In genomic region chr13:98188500-98188899, GRCm38 (mm10) we compare ENCODE assay signal across 23 mouse cellular contexts. TPM values are rescaled to one million over a fixed set of nuclear protein-coding genes. Genes with fewer than 3 reads are reported as not detected.
DNase-seq lines count a peak whose midpoint lies in the region; ATAC-seq and TF ChIP-seq lines count a peak whose summit lies in the region.
"Had no signal": no experiment of that assay in that cellular context is flagged by ENCODE, and none has a peak within 500 bp of the region (broad histone marks: within the 10 kb centered on the region; RNA-seq: fewer than 3 reads in every experiment).

No protein-coding gene starts in this region.

- peak; percentile 52 for DNase-seq in c-Kit-positive CD71-positive TER-119-positive erythroid progenitor cells, embryonic 14.5 days (ENCODE audit: low spot score)
- DNase-seq in liver, result peak; percentile 7
- DNase-seq in liver, embryonic 14.5 days (ENCODE audit: low read depth in 3 of 3, low spot score in 3 of 3), result peak in 2 of 3 experiments; percentile 69 to 71
- no peak for DNase-seq in urinary bladder, postnatal 14 days (ENCODE audit: low spot score)
- no peak for DNase-seq in right cerebral cortex, postnatal 4 days
- no peak for DNase-seq in frontal cortex, postnatal 10 days (ENCODE audit: low spot score in 2 of 2)
- DNase-seq: adrenal gland, adult 8-10 months; adrenal gland, postnatal 36 days; cerebellum, adult 11-12 months; cerebellum, adult 9-10 months; cerebellum, postnatal 25 days; gastrocnemius, postnatal 10 days; heart, adult 18-20 months; heart, postnatal 10 days; heart, postnatal 4 days had no signal

- H3K4me3 ChIP-seq in liver, embryonic 14.5 days (ENCODE audit: insufficient read depth in 1 of 2, low read depth in 2 of 2, low read length in 2 of 2), result no peak overlapping the region
- H3K4me3 ChIP-seq: embryonic facial prominence, embryonic 10.5 days; forebrain, embryonic 15.5 days; heart, embryonic 10.5 days; hindbrain, embryonic 12.5 days had no signal

- peaks cover 10 to 24% of the 10 kb centered on the region in 2 experiments; a peak in 3 of 4 replicates for H3K4me1 ChIP-seq in liver, embryonic 14.5 days (replicated peaks; ENCODE audit: control insufficient read depth in 2 of 2, insufficient read depth in 2 of 2, low read length in 1 of 2)

- H3K9me3 ChIP-seq in liver, embryonic 14.5 days (ENCODE audit: control insufficient read depth, low read length), result no peaks in the 10 kb centered on the region
- H3K9me3 ChIP-seq: embryonic facial prominence, embryonic 10.5 days; forebrain, embryonic 15.5 days; G1E; heart, embryonic 10.5 days; hindbrain, embryonic 12.5 days had no signal

- WGBS in liver, embryonic 14.5 days (ENCODE audit: insufficient replicate concordance), result 52% methylated on average over 2 of the region's 2 CpGs

- TF ChIP-seq CTCF in liver, embryonic 14.5 days (IDR thresholded peaks at IDR 0.05; ENCODE audit: low read depth), result no peak

- ATAC-seq in liver, embryonic 14.5 days (ENCODE audit: insufficient read depth), result peak; percentile 94
- peak; percentile 85 for ATAC-seq in megakaryocyte progenitor cell, adult 5-6 weeks (replicated peaks; ENCODE audit: poor library complexity)
- ATAC-seq: CD4-positive, CD25-positive, alpha-beta regulatory T cell, adult 4 months; forebrain, embryonic 15.5 days; hindbrain, embryonic 16.5 days had no signal

- no peak overlapping the region for H3K27ac ChIP-seq in liver, embryonic 14.5 days
- H3K27ac ChIP-seq: embryonic facial prominence, embryonic 10.5 days; forebrain, embryonic 15.5 days; heart, embryonic 10.5 days; hindbrain, embryonic 12.5 days had no signal

- peak; percentile 81 for TF ChIP-seq EP300 in liver, embryonic 14.5 days (IDR thresholded peaks at IDR 0.05; ENCODE audit: low read depth)

- no peaks in the 10 kb centered on the region for H3K36me3 ChIP-seq in liver, embryonic 14.5 days (replicated peaks; ENCODE audit: control insufficient read depth, insufficient read depth, low read depth)
- H3K36me3 ChIP-seq: embryonic facial prominence, embryonic 10.5 days; forebrain, embryonic 15.5 days; G1E; heart, embryonic 10.5 days; hindbrain, embryonic 12.5 days had no signal

- H3K9ac ChIP-seq in liver, embryonic 14.5 days (replicated peaks), result no peak overlapping the region; the same call in 1 of the 2 replicates
- H3K9ac ChIP-seq: forebrain, embryonic 15.5 days; hindbrain, embryonic 12.5 days had no signal

- no peaks in the 10 kb centered on the region for H3K27me3 ChIP-seq in liver, embryonic 14.5 days (ENCODE audit: control insufficient read depth, insufficient read depth, low read length)
- H3K27me3 ChIP-seq: hindbrain, embryonic 12.5 days had no signal

- H3K4me2 ChIP-seq in liver, embryonic 14.5 days (ENCODE audit: low read depth), result peak overlapping the region; percentile 42
- H3K4me2 ChIP-seq: forebrain, embryonic 15.5 days; hindbrain, embryonic 12.5 days had no signal

RNA-seq across cellular contexts. Expression of gene Arhgef28, which starts 17.7 kb away (rescaled TPM):
- polyA plus RNA-seq in liver, embryonic 14.5 days (2012; rRNA removed), result 0.11 and 0.34 TPM in 2 replicates
- 0.42 and 0.52 TPM in 2 replicates for polyA plus RNA-seq in liver, embryonic 14.5 days (2014; fragmentation: Nextera tagmentation; extraction: Ambion mirVana)
- 2.1 and 2.9 TPM in 2 replicates for total RNA-seq in megakaryocyte progenitor cell, adult 5-6 weeks (2015)
- total RNA-seq in megakaryocyte progenitor cell, adult 5-6 weeks (2017), result 2.9 TPM in 2 replicates
- polyA plus RNA-seq: G1E had no signal

Comparison
In these comparisons a context has a peak if more than half of its experiments do, and no peak if none do; other contexts are left out.
1. DNase-seq: peak in c-Kit-positive CD71-positive TER-119-positive erythroid progenitor cells, embryonic 14.5 days (single experiment), liver (single experiment) and liver, embryonic 14.5 days (2 of 3); none in urinary bladder, postnatal 14 days (single experiment), right cerebral cortex, postnatal 4 days (single experiment) and frontal cortex, postnatal 10 days (0 of 2).